Mouse (Mus musculus) gastrocnemius, postnatal 36 days (tissue): ENCODE measurements around the gene Brip1. TPM values are rescaled to one million over a fixed set of nuclear protein-coding genes. Genes with fewer than 3 reads are reported as not detected.

Experiments used
- DNase-seq, 2 experiments: peaks; one replicate each; pipeline ENCODE4 v3.0.0; 2022
- intact Hi-C: fragments of 180-260 bp; cut with DNase I; formaldehyde crosslinking; loops from one replicate; pipeline ENCODE4 v1.15.1; 2025
- total RNA-seq, 2 experiments: library from RNA; stranded (reverse); gene quantifications; 2 replicates each; pipeline ENCODE4 v1.2.3; 2021

Brip1 gene
- total RNA-seq, 2 experiments from 2014 or later = 0.20 to 0.27 TPM

DNA sequence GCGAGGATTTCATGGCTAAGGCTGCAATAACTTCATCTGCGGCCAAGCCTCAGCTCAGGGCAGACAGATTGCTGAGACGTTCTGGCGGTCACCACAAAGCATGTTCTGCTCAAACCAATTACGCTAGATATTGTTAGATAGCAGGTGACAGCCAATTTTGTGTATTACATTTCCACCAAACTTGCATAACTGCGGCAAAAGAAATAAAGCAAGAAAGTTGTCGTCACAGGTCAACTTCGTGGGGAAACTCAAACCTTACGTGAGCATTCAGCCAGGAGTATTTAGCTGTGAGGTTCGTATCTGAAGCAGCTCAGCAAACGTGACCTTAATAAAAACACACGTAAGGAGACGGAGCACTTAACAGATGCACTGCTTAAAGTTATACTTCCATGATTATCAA, 162.3 kb downstream of the Brip1 start:
- DNase-seq = no peak
- intact Hi-C loops = no loop called here

DNA sequence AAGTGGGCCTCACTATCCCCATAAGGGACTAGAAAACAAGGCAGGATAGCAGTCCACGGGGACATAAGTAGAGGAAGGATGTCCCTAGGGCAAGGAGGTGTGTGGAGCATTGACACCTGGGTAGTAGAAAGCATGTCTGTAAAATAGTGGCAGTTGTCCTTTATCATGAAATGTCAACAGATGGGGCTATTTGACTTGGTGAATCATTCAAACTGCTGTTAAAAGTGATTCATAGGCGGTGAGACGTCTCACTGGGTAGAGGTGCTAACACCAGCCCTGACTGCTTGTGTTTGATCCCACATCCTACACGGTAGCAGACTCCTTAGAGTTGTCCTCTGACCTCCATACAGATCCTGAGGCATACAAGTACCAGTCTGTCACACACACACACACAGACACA, 168.1 kb downstream of the Brip1 start:
- DNase-seq = no peak
- intact Hi-C loops = no loop called here

DNA sequence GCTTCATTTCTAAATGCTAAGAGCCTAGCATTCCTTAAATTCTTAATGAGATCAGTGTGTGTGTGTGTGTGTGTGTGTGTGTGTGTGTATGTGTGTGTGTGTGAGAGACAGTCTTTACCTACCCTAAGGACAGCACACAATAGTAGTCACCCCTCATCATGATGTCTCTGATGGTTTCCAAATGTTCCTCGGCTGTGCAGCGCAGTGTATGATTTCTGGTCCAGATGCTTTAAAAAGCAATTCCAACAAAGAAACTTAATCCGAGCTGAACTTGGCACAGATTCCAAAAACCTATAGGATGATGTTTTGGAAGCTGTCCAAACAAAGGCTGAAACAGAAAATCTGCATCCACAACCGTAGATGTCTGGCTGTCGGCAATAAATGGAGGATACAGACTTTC, 173.0 kb downstream of the Brip1 start:
- no peak for DNase-seq

DNA sequence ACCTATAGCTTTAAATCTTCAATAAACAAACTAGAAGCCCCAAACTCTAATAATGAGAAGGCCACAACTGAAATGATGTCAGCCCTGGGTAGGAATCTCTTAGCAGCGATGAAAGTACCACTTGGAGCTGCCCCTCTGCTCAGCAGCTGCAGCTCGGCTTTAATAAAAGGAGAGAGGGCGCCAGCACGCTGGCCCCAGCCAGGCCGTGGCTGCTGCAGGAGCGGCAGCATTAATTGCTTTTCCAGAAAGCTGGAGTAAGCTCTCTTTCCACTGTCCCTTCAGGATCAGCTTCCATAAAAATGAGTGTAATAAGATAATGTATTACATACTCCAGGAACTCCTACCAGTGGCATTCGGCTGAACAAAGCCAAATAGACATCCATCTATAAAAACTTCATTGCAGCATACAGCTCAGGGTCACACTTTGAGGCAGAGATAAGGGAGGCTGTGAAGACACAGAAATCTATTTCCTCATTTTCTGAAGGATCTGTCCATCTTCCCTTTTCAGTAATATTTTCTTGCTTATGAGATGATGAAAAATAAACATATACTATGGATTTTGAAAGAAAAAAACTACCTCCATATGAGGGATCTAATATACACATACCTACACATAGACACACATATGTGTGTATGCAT, 174.3 kb downstream of the Brip1 start:
- intact Hi-C loops = no loop called here
- no peak for DNase-seq

More for the DNA sequence above, 173.0 kb downstream of the Brip1 start:
- intact Hi-C loops = no loop called here

GRCm38 (mm10) chr11:86022439-86022838, 178.6 kb downstream of the Brip1 start:
- peak in 1 of 2 experiments; percentile 27 for DNase-seq
- intact Hi-C loops = no loop called here

- no peak for DNase-seq
- intact Hi-C loops = no loop called here
These were observed 181.0 kb downstream of the Brip1 start for GRCm38 (mm10) chr11:86020033-86020432.

- no peak for DNase-seq
- intact Hi-C loops = no loop called here
These were observed 184.8 kb downstream of the Brip1 start for GRCm38 (mm10) chr11:86016242-86016641.

- intact Hi-C loops = no loop called here
- DNase-seq = no peak
These were observed 187.9 kb downstream of the Brip1 start for GRCm38 (mm10) chr11:86013087-86013486.

- intact Hi-C loops = no loop called here
- no peak for DNase-seq
These were observed 190.5 kb downstream of the Brip1 start for GRCm38 (mm10) chr11:86010458-86010857.

DNA sequence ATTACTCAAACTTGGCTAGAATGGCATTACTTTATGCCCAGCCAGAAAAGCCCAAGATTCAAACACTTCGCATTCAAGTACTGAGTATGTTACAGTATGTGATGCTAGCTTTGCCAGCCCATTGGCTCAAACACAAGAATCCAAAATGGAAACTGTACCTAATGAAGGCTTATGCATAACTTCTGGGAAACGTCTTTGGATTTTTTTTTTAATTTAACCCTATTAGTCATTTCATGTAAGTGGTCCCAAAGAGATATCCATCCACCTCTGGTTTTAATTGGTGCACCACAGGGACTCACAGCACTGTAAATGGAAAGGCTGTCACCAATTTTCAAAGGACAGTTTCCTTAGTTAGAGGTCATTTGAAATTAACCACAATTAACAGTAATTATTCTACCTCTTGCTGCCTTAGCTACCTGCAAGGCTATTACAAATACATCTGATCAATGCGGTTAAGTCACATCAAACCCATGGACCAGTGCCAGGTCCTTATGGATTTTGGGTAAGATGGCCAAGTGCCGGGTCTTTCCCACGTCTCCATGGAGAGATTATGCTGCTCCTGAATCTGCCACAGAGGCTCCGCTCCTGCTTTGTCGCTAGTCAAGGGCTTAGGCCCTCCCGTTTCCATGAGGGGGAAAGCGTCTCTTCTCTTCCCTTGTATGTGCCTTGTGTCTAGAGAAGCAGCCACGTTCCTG, 192.6 kb downstream of the Brip1 start:
- DNase-seq = no peak
- intact Hi-C loops = no loop called here

Other genes starting within 250 kb of the Brip1 start
- 1 to 10 TPM; 3.3 to 3.9 TPM for gene Ints2, start 56.4 kb upstream of the Brip1 start, total RNA-seq
- gene Med13, start 156.4 kb upstream of the Brip1 start, total RNA-seq = 10 to 100 TPM; 31.8 to 35.9 TPM